Mouse (Mus musculus): ENCODE results near the gene Aff3. TPM values are rescaled to one million over a fixed set of nuclear protein-coding genes. Genes with fewer than 3 reads are reported as not detected.

Gene Aff3
- polyA plus RNA-seq, 1 experiment from 2014 or later, result 4.7 TPM

GRCm38 (mm10) chr1:38195721-38196120 is 469.0 kb downstream of the Aff3 start:
- Histone ChIP-seq H3K4me1 (replicated peaks; ENCODE audit: control insufficient read depth, insufficient read depth, low read length) (no peaks in the 10 kb centered on the region), H3K4me2 (no peak overlapping the region), H3K4me3 (ENCODE audit: low read depth, low read length) (no peak overlapping the region), H3K9ac (ENCODE audit: low read depth, low read length) (no peak overlapping the region), H3K27me3 (replicated peaks; ENCODE audit: control insufficient read depth, insufficient read depth, low read length) (no peaks in the 10 kb centered on the region), H3K36me3 (ENCODE audit: control insufficient read depth, insufficient read depth, low read length) (no peaks in the 10 kb centered on the region), H3K27ac (ENCODE audit: low read depth, low read length) (no peak overlapping the region), H3K9me3 (ENCODE audit: control insufficient read depth, low read length) (no peaks in the 10 kb centered on the region)
- DNase-seq (ENCODE audit: low spot score) (no peak), ATAC-seq (replicated peaks; ENCODE audit: low FRiP score) (no peak)
- WGBS, result 87% methylated on average over 3 of the region's 3 CpGs

- no peak for DNase-seq (ENCODE audit: low spot score)
- WGBS, result 86% methylated on average over 5 of the region's 5 CpGs
- Histone ChIP-seq H3K27ac (ENCODE audit: low read depth, low read length) (no peak overlapping the region), H3K4me3 (ENCODE audit: low read depth, low read length) (no peak overlapping the region), H3K9me3 (ENCODE audit: control insufficient read depth, low read length) (no peaks in the 10 kb centered on the region), H3K36me3 (ENCODE audit: control insufficient read depth, insufficient read depth, low read length) (no peaks in the 10 kb centered on the region), H3K27me3 (replicated peaks; ENCODE audit: control insufficient read depth, insufficient read depth, low read length) (no peaks in the 10 kb centered on the region), H3K4me1 (replicated peaks; ENCODE audit: control insufficient read depth, insufficient read depth, low read length) (no peaks in the 10 kb centered on the region), H3K4me2 (no peak overlapping the region), H3K9ac (ENCODE audit: low read depth, low read length) (no peak overlapping the region)
- no peak for ATAC-seq (replicated peaks; ENCODE audit: low FRiP score)
These were observed 478.6 kb downstream of the Aff3 start for GRCm38 (mm10) chr1:38186227-38186545.

DNA sequence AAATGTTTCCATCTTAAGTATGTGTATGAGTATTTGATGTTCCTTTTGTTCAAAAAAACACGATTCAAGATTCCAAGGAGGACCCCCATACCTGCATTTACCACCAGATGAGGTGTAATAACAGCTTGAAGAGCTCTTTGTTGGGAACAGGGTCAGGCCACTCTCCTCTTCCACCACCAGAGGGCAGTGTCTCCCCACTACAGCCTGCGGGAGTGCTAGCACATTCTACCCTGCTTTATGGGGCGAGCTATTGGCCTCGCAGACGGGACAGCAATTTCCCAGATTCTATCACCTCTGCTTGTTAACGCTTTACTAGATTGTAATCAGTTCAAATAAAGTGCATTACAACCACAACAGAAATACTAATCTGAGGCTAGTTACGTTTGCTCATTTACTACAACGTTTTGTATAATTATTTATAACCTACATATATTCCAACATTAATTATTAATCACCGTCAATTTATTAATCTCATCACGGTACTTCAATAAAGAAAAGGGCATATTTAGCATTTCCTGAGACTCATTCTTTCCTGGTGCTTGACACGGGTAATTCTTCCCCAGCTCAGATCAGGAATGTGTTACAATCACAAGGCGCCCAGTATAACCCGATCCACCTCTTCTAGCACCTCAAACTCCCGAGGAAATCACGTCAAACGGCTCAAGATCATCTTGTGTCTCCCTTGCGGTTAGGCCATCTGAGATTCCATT is 479.1 kb downstream of the Aff3 start:
- Histone ChIP-seq H3K27ac (ENCODE audit: low read depth, low read length) (no peak overlapping the region), H3K4me2 (no peak overlapping the region), H3K9me3 (ENCODE audit: control insufficient read depth, low read length) (no peaks in the 10 kb centered on the region), H3K27me3 (replicated peaks; ENCODE audit: control insufficient read depth, insufficient read depth, low read length) (no peaks in the 10 kb centered on the region), H3K36me3 (ENCODE audit: control insufficient read depth, insufficient read depth, low read length) (no peaks in the 10 kb centered on the region), H3K4me1 (replicated peaks; ENCODE audit: control insufficient read depth, insufficient read depth, low read length) (no peaks in the 10 kb centered on the region), H3K4me3 (ENCODE audit: low read depth, low read length) (no peak overlapping the region), H3K9ac (ENCODE audit: low read depth, low read length) (no peak overlapping the region)
- DNase-seq (ENCODE audit: low spot score) (peak; percentile 61), ATAC-seq (replicated peaks; ENCODE audit: low FRiP score) (no peak)
- 50% methylated on average over 17 of the region's 17 CpGs for WGBS

DNA sequence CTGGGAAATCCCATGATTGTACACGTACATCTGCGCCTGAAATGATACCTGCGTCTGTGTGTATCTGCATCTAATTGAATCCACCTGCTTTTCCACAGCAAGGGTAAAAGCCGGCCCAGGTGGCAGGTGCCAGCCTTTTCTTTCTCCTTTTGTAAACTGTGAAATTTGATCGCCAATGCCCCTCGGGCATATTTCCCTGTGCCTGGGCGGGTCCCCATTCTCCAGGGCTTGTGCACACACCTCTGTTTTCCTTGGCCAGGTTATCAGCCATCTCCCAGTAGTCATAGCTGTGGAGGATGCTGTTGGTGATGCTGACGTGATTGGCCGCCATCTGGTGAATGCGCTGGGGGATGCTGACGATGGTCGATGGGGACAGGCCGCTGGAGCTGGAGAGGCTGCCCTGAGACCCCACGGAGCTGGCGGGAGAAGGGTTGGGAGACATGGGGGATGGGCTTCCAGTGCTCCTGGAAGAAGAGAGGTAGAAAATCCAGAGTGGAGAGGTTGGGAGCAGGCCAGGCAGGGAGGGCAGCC is 483.7 kb downstream of the Aff3 start:
- no peaks in the 10 kb centered on the region for H3K4me1 ChIP-seq (replicated peaks; ENCODE audit: control insufficient read depth, insufficient read depth, low read length)
- no peak overlapping the region for H3K27ac ChIP-seq (ENCODE audit: low read depth, low read length)
- no peak overlapping the region for H3K4me3 ChIP-seq (ENCODE audit: low read depth, low read length)
- WGBS, result 80% methylated on average over 15 of the region's 15 CpGs
- H3K27me3 ChIP-seq (replicated peaks; ENCODE audit: control insufficient read depth, insufficient read depth, low read length), result no peaks in the 10 kb centered on the region
- no peak for ATAC-seq (replicated peaks; ENCODE audit: low FRiP score)
- no peaks in the 10 kb centered on the region for H3K36me3 ChIP-seq (ENCODE audit: control insufficient read depth, insufficient read depth, low read length)
- no peak overlapping the region for H3K4me2 ChIP-seq
- H3K9ac ChIP-seq (ENCODE audit: low read depth, low read length), result no peak overlapping the region
- no peaks in the 10 kb centered on the region for H3K9me3 ChIP-seq (ENCODE audit: control insufficient read depth, low read length)
- no peak for DNase-seq (ENCODE audit: low spot score)

DNA sequence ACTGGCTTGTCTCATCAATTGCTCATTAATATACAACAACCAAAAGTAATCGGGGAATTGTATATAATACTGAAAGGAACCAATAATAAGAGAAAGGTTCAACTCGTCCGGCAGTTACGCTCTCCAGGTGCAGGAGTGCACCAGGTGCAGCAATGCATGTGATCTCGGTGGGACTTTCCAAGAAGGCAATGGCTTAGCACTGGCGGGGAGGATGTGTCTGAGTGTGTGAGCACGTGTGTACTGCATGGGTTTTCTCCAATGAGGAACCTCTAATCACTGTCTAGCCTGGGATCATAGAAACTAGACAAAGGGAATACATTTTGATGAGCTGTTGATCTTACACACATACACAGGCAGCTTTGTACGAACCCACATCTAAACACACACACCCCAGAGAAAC is 485.8 kb downstream of the Aff3 start:
- ATAC-seq (replicated peaks; ENCODE audit: low FRiP score) (no peak), DNase-seq (ENCODE audit: low spot score) (no peak)

GRCm38 (mm10) chr1:38176077-38176476 is 488.7 kb downstream of the Aff3 start:
- Histone ChIP-seq H3K27me3 (replicated peaks; ENCODE audit: control insufficient read depth, insufficient read depth, low read length) (no peaks in the 10 kb centered on the region), H3K36me3 (ENCODE audit: control insufficient read depth, insufficient read depth, low read length) (no peaks in the 10 kb centered on the region), H3K9me3 (ENCODE audit: control insufficient read depth, low read length) (no peaks in the 10 kb centered on the region), H3K4me3 (ENCODE audit: low read depth, low read length) (no peak overlapping the region), H3K27ac (ENCODE audit: low read depth, low read length) (no peak overlapping the region), H3K9ac (ENCODE audit: low read depth, low read length) (no peak overlapping the region), H3K4me2 (no peak overlapping the region), H3K4me1 (replicated peaks; ENCODE audit: control insufficient read depth, insufficient read depth, low read length) (no peaks in the 10 kb centered on the region)
- DNase-seq (ENCODE audit: low spot score) (no peak), ATAC-seq (replicated peaks; ENCODE audit: low FRiP score) (no peak; the same call in 1 of the 2 replicates)
- WGBS, result 81% methylated on average over 7 of the region's 7 CpGs

More for the DNA sequence above, 485.8 kb downstream of the Aff3 start:
- WGBS, result 82% methylated on average over 8 of the region's 8 CpGs
- H3K9ac ChIP-seq (ENCODE audit: low read depth, low read length), result no peak overlapping the region
- H3K27me3 ChIP-seq (replicated peaks; ENCODE audit: control insufficient read depth, insufficient read depth, low read length), result no peaks in the 10 kb centered on the region
- H3K4me2 ChIP-seq, result no peak overlapping the region
- H3K27ac ChIP-seq (ENCODE audit: low read depth, low read length), result no peak overlapping the region
- H3K9me3 ChIP-seq (ENCODE audit: control insufficient read depth, low read length), result no peaks in the 10 kb centered on the region
- no peak overlapping the region for H3K4me3 ChIP-seq (ENCODE audit: low read depth, low read length)
- H3K4me1 ChIP-seq (replicated peaks; ENCODE audit: control insufficient read depth, insufficient read depth, low read length), result no peaks in the 10 kb centered on the region
- H3K36me3 ChIP-seq (ENCODE audit: control insufficient read depth, insufficient read depth, low read length), result no peaks in the 10 kb centered on the region

DNA sequence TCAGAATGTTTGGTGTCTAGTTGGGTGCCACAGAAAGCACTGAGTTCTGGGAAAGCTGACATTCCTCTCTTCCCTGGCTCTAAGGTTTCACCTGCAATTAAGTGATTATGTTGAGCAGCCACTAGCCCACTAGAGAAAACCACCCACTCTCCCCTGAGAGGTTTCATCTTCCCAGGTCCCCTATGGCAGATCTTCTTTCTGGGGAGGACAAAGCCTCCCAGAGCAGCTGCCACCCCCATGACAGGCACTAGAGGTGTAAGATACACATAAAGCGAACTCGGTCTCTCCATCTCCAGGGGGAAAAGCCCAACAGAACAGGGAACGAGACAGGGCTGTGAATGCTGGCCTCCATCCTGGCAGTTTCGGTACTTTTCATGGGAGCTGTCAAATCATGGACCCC is 492.9 kb downstream of the Aff3 start:
- no peak overlapping the region for H3K27ac ChIP-seq (ENCODE audit: low read depth, low read length)
- ATAC-seq (replicated peaks; ENCODE audit: low FRiP score) (no peak), DNase-seq (ENCODE audit: low spot score) (no peak)
- H3K4me3 ChIP-seq (ENCODE audit: low read depth, low read length), result no peak overlapping the region
- no peak overlapping the region for H3K9ac ChIP-seq (ENCODE audit: low read depth, low read length)
- no peaks in the 10 kb centered on the region for H3K36me3 ChIP-seq (ENCODE audit: control insufficient read depth, insufficient read depth, low read length)
- no peaks in the 10 kb centered on the region for H3K9me3 ChIP-seq (ENCODE audit: control insufficient read depth, low read length)
- H3K27me3 ChIP-seq (replicated peaks; ENCODE audit: control insufficient read depth, insufficient read depth, low read length), result no peaks in the 10 kb centered on the region
- H3K4me2 ChIP-seq, result no peak overlapping the region
- WGBS, result 84% methylated on average over 4 of the region's 4 CpGs
- H3K4me1 ChIP-seq (replicated peaks; ENCODE audit: control insufficient read depth, insufficient read depth, low read length), result no peaks in the 10 kb centered on the region

DNA sequence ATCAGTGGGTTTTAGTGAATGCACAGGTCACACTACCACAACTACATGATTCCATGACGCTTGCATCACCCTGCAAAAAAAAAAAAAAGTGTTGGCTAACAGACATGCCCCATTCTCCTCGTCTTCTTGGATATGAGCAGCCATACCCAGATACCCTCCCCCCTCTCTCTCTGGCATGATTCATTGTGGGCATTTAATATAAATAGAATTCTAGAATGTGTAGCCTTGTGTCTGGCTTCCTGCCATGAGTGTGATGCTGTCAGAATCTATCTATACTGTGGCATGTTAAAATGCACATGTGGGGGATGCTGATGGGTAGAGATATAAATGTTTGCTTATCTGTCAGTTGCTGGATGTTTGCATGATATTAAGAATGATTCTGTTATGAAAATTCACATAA is 499.1 kb downstream of the Aff3 start:
- no peak overlapping the region for H3K9ac ChIP-seq (ENCODE audit: low read depth, low read length)

DNA sequence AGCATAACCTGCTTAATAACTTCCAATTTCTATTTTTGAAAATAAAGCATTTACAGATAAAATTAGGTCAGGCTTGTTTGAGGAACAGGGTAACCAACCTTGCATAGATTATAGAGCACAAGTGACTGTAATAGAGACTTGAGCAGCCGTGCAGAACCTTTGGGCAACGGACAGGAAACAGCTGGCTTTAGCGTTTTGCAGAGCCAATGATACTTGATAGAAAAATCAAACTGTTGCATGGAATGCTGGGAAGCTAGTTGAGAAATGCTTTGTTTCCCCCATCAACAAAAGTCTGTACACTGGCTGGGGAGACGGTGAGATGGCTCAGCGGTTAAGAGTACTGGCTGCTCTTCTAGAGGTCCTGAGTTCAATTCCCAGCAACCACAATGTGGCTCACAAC is 514.7 kb downstream of the Aff3 start:
- 79% methylated on average over 5 of the region's 5 CpGs for WGBS
- H3K4me3 ChIP-seq (ENCODE audit: low read depth, low read length), result no peak overlapping the region
- H3K4me2 ChIP-seq, result no peak overlapping the region
- DNase-seq (ENCODE audit: low spot score), result no peak
- H3K9me3 ChIP-seq (ENCODE audit: control insufficient read depth, low read length), result no peaks in the 10 kb centered on the region
- H3K27ac ChIP-seq (ENCODE audit: low read depth, low read length), result no peak overlapping the region
- no peak for ATAC-seq (replicated peaks; ENCODE audit: low FRiP score)
- no peak overlapping the region for H3K9ac ChIP-seq (ENCODE audit: low read depth, low read length)
- no peaks in the 10 kb centered on the region for H3K4me1 ChIP-seq (replicated peaks; ENCODE audit: control insufficient read depth, insufficient read depth, low read length)
- no peaks in the 10 kb centered on the region for H3K36me3 ChIP-seq (ENCODE audit: control insufficient read depth, insufficient read depth, low read length)
- no peaks in the 10 kb centered on the region for H3K27me3 ChIP-seq (replicated peaks; ENCODE audit: control insufficient read depth, insufficient read depth, low read length)

More for the DNA sequence above, 499.1 kb downstream of the Aff3 start:
- DNase-seq (ENCODE audit: low spot score) (no peak), ATAC-seq (replicated peaks; ENCODE audit: low FRiP score) (no peak)
- no peaks in the 10 kb centered on the region for H3K9me3 ChIP-seq (ENCODE audit: control insufficient read depth, low read length)
- no peak overlapping the region for H3K27ac ChIP-seq (ENCODE audit: low read depth, low read length)
- H3K4me1 ChIP-seq (replicated peaks; ENCODE audit: control insufficient read depth, insufficient read depth, low read length), result no peaks in the 10 kb centered on the region
- no peaks in the 10 kb centered on the region for H3K36me3 ChIP-seq (ENCODE audit: control insufficient read depth, insufficient read depth, low read length)
- H3K27me3 ChIP-seq (replicated peaks; ENCODE audit: control insufficient read depth, insufficient read depth, low read length), result no peaks in the 10 kb centered on the region
- WGBS, result 51% methylated on average over 2 of the region's 2 CpGs
- H3K4me2 ChIP-seq, result no peak overlapping the region
- H3K4me3 ChIP-seq (ENCODE audit: low read depth, low read length), result no peak overlapping the region
